Mouse (Mus musculus): ENCODE measurements around the gene Chad. TPM values are rescaled to one million over a fixed set of nuclear protein-coding genes. Genes with fewer than 3 reads are reported as not detected.

Gene Chad
- polyA plus RNA-seq, 1 experiment from 2014 or later = 1.9 TPM

DNA sequence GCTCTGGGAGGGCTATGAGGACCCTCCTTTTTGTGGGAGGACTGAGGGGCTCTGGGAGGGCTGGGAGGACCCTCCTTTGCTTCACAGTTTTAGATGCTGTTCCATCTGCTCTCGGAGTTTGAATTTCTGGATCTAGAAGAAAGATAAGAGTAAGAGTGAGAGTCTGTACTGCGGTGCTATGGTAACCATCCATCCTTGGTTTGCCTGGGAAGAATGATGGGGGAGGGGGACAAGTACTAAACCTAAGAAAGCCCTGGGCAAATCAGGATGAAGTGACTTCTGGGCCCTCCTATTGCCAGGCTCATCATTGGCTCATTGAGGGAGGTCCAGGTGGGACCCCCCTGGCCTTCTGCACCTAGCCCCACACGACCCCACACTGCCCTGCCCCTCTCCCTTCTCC is 6.6 kb upstream of the Chad start:
- H3K9me3 ChIP-seq (ENCODE audit: control insufficient read depth) = no peaks in the 10 kb centered on the region
- ATAC-seq = no peak
- no peaks in the 10 kb centered on the region for H3K27me3 ChIP-seq (replicated peaks; ENCODE audit: control insufficient read depth, insufficient read depth, low read length)
- WGBS = 73% methylated on average over 3 of the region's 3 CpGs
- H3K36me3 ChIP-seq (ENCODE audit: control insufficient read depth, insufficient read depth) = peaks cover 6% of the 10 kb centered on the region; the same call in 1 of the 2 replicates
- H3K4me2 ChIP-seq (replicated peaks; ENCODE audit: low read depth) = no peak overlapping the region
- no peaks in the 10 kb centered on the region for H3K4me1 ChIP-seq (replicated peaks; ENCODE audit: control insufficient read depth, insufficient read depth, low read length)
- TF ChIP-seq CTCF (IDR thresholded peaks at IDR 0.05; ENCODE audit: low read depth) = no peak
- H3K9ac ChIP-seq (ENCODE audit: low read depth, low read length) = no peak overlapping the region
- H3K27ac ChIP-seq (ENCODE audit: low read depth, low read length) = no peak overlapping the region
- H3K4me3 ChIP-seq (ENCODE audit: low read depth, low read length) = no peak overlapping the region

DNA sequence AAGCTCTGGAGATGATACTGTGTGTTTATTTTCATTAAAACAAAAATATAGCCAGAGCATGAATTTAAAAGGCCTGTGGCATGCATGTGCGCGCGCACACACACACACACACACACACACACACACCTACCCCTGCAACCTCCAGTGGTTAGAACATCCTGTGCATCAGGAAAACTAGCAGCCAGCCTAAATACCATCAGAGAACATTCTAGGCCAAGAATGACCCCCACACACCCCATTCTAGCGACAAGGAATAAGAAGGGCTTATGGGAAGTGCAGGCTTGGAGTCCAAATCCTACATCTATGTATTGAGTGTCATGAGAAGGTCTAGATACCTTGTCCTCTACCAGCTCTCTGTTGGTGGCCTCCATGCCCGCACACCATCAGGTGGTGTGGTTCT is 1.5 kb upstream of the Chad start:
- no peak for TF ChIP-seq CTCF (IDR thresholded peaks at IDR 0.05; ENCODE audit: low read depth)
- H3K27me3 ChIP-seq (replicated peaks; ENCODE audit: control insufficient read depth, insufficient read depth, low read length) = no peaks in the 10 kb centered on the region
- no peak overlapping the region for H3K4me2 ChIP-seq (replicated peaks; ENCODE audit: low read depth)
- no peaks in the 10 kb centered on the region; the same call in 1 of the 2 replicates for H3K4me1 ChIP-seq (replicated peaks; ENCODE audit: control insufficient read depth, insufficient read depth, low read length)
- no peak overlapping the region for H3K27ac ChIP-seq (ENCODE audit: low read depth, low read length)
- no peak for ATAC-seq
- WGBS = 96% methylated on average over 5 of the region's 5 CpGs
- H3K9ac ChIP-seq (ENCODE audit: low read depth, low read length) = no peak overlapping the region
- H3K4me3 ChIP-seq (ENCODE audit: low read depth, low read length) = no peak overlapping the region
- no peaks in the 10 kb centered on the region for H3K9me3 ChIP-seq (ENCODE audit: control insufficient read depth)
- peaks cover 9% of the 10 kb centered on the region; the same call in 1 of the 2 replicates for H3K36me3 ChIP-seq (ENCODE audit: control insufficient read depth, insufficient read depth)

DNA sequence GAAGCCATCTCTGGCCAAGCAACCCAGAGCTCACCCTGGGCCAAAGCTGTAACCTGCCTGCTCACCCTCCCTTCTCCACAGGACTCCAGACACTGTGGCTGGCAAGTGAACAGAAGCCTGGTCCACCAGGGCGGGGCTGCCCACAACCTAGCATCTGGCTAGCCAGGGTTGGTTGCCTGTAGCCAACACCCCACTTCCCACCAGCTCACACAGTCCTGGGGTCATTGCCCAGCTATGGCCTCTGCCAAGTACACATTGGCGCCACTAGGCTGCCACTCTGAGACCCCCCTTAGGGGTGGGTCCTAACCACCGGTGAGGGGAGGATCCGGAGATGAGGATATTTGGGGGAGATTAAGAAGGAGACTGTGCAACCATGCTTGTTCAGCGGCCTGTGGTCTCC is 1.0 kb upstream of the Chad start:
- 68% methylated on average over 5 of the region's 5 CpGs for WGBS
- no peak overlapping the region for H3K9ac ChIP-seq (ENCODE audit: low read depth, low read length)

DNA sequence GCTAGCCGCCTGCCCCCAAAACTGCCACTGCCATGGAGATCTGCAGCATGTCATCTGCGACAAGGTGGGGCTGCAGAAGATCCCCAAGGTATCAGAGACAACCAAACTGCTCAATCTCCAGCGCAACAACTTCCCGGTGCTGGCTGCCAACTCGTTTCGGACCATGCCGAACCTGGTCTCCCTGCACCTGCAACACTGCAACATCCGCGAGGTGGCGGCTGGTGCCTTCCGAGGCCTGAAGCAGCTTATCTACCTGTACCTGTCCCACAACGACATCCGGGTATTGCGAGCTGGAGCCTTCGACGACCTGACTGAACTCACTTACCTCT is 268 bp downstream of the Chad start:
- peak overlapping the region; percentile 66 for H3K4me2 ChIP-seq (replicated peaks; ENCODE audit: low read depth)
- no peak overlapping the region for H3K9ac ChIP-seq (ENCODE audit: low read depth, low read length)
- 22% methylated on average over 16 of the region's 16 CpGs for WGBS
- H3K27ac ChIP-seq (ENCODE audit: low read depth, low read length) = no peak overlapping the region
- peak; percentile 59 for ATAC-seq
- TF ChIP-seq CTCF (IDR thresholded peaks at IDR 0.05; ENCODE audit: low read depth) = peak; percentile 72
- no peaks in the 10 kb centered on the region; the same call in 1 of the 2 replicates for H3K4me1 ChIP-seq (replicated peaks; ENCODE audit: control insufficient read depth, insufficient read depth, low read length)
- H3K4me3 ChIP-seq (ENCODE audit: low read depth, low read length) = peak overlapping the region; percentile 25
- H3K27me3 ChIP-seq (replicated peaks; ENCODE audit: control insufficient read depth, insufficient read depth, low read length) = no peaks in the 10 kb centered on the region
- H3K36me3 ChIP-seq (ENCODE audit: control insufficient read depth, insufficient read depth) = peaks cover 6% of the 10 kb centered on the region; the same call in 1 of the 2 replicates
- H3K9me3 ChIP-seq (ENCODE audit: control insufficient read depth) = no peaks in the 10 kb centered on the region

More for the DNA sequence above, 1.0 kb upstream of the Chad start:
- TF ChIP-seq CTCF (IDR thresholded peaks at IDR 0.05; ENCODE audit: low read depth) = no peak
- Histone ChIP-seq H3K4me3 (ENCODE audit: low read depth, low read length) (no peak overlapping the region), H3K4me2 (replicated peaks; ENCODE audit: low read depth) (peak overlapping the region; percentile 66), H3K27ac (ENCODE audit: low read depth, low read length) (no peak overlapping the region), H3K36me3 (ENCODE audit: control insufficient read depth, insufficient read depth) (peaks cover 12% of the 10 kb centered on the region; the same call in 1 of the 2 replicates), H3K9me3 (ENCODE audit: control insufficient read depth) (no peaks in the 10 kb centered on the region), H3K4me1 (replicated peaks; ENCODE audit: control insufficient read depth, insufficient read depth, low read length) (no peaks in the 10 kb centered on the region; the same call in 1 of the 2 replicates), H3K27me3 (replicated peaks; ENCODE audit: control insufficient read depth, insufficient read depth, low read length) (no peaks in the 10 kb centered on the region)
- 0 out of 2 replicates have a peak, but pooled peaks have one; percentile 23 for ATAC-seq

DNA sequence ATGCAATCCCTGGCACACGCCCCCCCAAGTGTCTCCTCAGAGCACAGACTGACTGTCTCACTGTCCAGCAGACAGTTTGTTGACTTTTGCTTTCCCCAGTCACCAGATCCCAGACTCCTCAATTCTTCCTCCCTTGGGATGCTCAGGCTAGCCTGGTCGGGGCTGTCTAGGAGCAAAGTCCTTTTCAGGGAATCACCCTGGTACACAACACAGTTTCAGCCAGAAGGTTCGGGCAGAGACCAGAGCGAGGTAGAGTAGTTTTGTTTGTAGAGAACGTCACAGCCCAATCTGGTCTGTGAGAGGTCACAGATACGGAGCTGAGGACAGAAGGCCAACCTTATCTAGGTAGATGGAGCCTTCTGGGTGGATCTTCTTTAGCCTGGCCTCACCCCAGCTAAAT is 1.7 kb downstream of the Chad start:
- TF ChIP-seq CTCF (IDR thresholded peaks at IDR 0.05; ENCODE audit: low read depth) = no peak
- no peak overlapping the region for H3K9ac ChIP-seq (ENCODE audit: low read depth, low read length)
- H3K4me3 ChIP-seq (ENCODE audit: low read depth, low read length) = no peak overlapping the region
- H3K36me3 ChIP-seq (ENCODE audit: control insufficient read depth, insufficient read depth) = peaks cover 12% of the 10 kb centered on the region; the same call in 1 of the 2 replicates
- H3K4me2 ChIP-seq (replicated peaks; ENCODE audit: low read depth) = no peak overlapping the region
- no peaks in the 10 kb centered on the region for H3K27me3 ChIP-seq (replicated peaks; ENCODE audit: control insufficient read depth, insufficient read depth, low read length)
- no peaks in the 10 kb centered on the region for H3K9me3 ChIP-seq (ENCODE audit: control insufficient read depth)
- WGBS = 32% methylated on average over 6 of the region's 6 CpGs
- no peak for ATAC-seq
- H3K27ac ChIP-seq (ENCODE audit: low read depth, low read length) = no peak overlapping the region
- H3K4me1 ChIP-seq (replicated peaks; ENCODE audit: control insufficient read depth, insufficient read depth, low read length) = no peaks in the 10 kb centered on the region; the same call in 1 of the 2 replicates

DNA sequence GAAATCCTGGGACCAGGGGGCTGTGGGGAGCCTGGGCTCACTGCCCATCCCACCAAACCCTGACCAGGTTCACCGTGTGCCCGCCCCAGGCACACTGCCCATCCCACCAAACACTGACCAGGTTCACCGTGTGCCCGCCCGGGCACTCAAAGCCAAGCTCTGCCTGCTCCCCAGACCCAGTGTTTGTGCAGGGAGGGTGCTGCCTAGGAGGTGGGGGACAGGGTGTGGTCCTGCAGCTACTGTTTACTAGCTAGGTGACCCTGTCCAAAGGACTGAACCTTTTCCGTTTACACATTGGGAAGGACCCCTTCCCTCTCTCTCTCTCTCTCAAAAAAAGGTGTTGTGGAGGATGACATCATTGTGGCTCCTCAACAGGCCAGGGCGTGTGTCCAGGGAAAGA is 2.5 kb downstream of the Chad start:
- TF ChIP-seq CTCF (IDR thresholded peaks at IDR 0.05; ENCODE audit: low read depth) = no peak
- no peak overlapping the region for H3K9ac ChIP-seq (ENCODE audit: low read depth, low read length)
- no peak overlapping the region for H3K4me3 ChIP-seq (ENCODE audit: low read depth, low read length)
- no peak overlapping the region for H3K4me2 ChIP-seq (replicated peaks; ENCODE audit: low read depth)
- peaks cover 12% of the 10 kb centered on the region; the same call in 1 of the 2 replicates for H3K36me3 ChIP-seq (ENCODE audit: control insufficient read depth, insufficient read depth)
- no peak for ATAC-seq
- H3K27ac ChIP-seq (ENCODE audit: low read depth, low read length) = no peak overlapping the region
- 84% methylated on average over 7 of the region's 7 CpGs for WGBS
- no peaks in the 10 kb centered on the region for H3K9me3 ChIP-seq (ENCODE audit: control insufficient read depth)
- no peaks in the 10 kb centered on the region for H3K27me3 ChIP-seq (replicated peaks; ENCODE audit: control insufficient read depth, insufficient read depth, low read length)
- no peaks in the 10 kb centered on the region; the same call in 1 of the 2 replicates for H3K4me1 ChIP-seq (replicated peaks; ENCODE audit: control insufficient read depth, insufficient read depth, low read length)

DNA sequence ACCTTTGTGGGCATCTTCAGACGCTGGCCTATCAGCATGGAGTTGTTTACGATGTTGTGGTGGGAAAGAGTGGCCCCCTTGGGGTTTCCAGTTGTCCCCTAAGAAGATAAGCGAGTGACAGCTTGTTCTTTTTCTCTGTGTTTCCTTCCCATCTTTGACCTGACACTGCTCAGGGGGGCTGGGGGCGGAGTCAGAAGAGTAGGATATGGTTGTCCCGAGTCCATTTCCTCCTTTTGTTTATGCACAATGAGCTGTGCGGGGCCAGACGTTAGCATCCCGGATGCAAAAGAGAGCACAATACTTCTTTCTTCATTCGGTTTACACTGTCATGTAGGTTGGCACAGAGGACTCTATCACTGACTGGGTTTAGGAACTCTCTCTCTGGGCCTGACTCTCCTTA is 5.8 kb downstream of the Chad start:
- no peak overlapping the region for H3K4me3 ChIP-seq (ENCODE audit: low read depth, low read length)
- H3K27me3 ChIP-seq (replicated peaks; ENCODE audit: control insufficient read depth, insufficient read depth, low read length) = no peaks in the 10 kb centered on the region
- WGBS = 54% methylated on average over 9 of the region's 9 CpGs
- TF ChIP-seq CTCF (IDR thresholded peaks at IDR 0.05; ENCODE audit: low read depth) = no peak
- peaks cover 12% of the 10 kb centered on the region; the same call in 1 of the 2 replicates for H3K36me3 ChIP-seq (ENCODE audit: control insufficient read depth, insufficient read depth)
- H3K27ac ChIP-seq (ENCODE audit: low read depth, low read length) = no peak overlapping the region; the same call in 1 of the 2 replicates
- no peak overlapping the region for H3K4me2 ChIP-seq (replicated peaks; ENCODE audit: low read depth)
- no peaks in the 10 kb centered on the region; the same call in 1 of the 2 replicates for H3K4me1 ChIP-seq (replicated peaks; ENCODE audit: control insufficient read depth, insufficient read depth, low read length)
- H3K9ac ChIP-seq (ENCODE audit: low read depth, low read length) = no peak overlapping the region
- no peak for ATAC-seq
- H3K9me3 ChIP-seq (ENCODE audit: control insufficient read depth) = no peaks in the 10 kb centered on the region
